Mouse (Mus musculus) liver, embryonic 14.5 days (tissue): ENCODE data around the gene Chst14.

Experiments
- CTCF ChIP-seq: IDR thresholded peaks from 2 replicates; pipeline ENCODE4 v1.5.1; 2016; ENCODE audit warnings: antibody characterized with exemption, low read depth, control low read depth
- EP300 ChIP-seq: IDR thresholded peaks from 2 replicates; pipeline ENCODE4 v1.6.1; 2016; ENCODE audit warnings: antibody characterized with exemption, low read depth

- TF ChIP-seq CTCF (no peak), EP300 (0 out of 2 replicates have a peak, but pooled peaks have one; percentile 31)
Measured at GRCm38 (mm10) chr2:118969585-118970147, 43.4 kb downstream of the Chst14 start.
